Mouse (Mus musculus) liver, embryonic 14.5 days (tissue): ENCODE results near the gene Nuak1. TPM values are rescaled to one million over a fixed set of nuclear protein-coding genes. Genes with fewer than 3 reads are reported as not detected.

ENCODE experiments used
- ATAC-seq: fragments of 200-750 bp; cut with Nextera tagmentation; 2 replicates; pipeline ENCODE4 v1.8.0; 2017; ENCODE audit warnings: moderate number of reproducible peaks, mild to moderate bottlenecking, moderate library complexity; ENCODE audit not compliant: insufficient read depth
- DNase-seq, 3 experiments: peaks; one replicate each; pipeline ENCODE4 v3.0.0-alpha.2; 2012 to 2013; ENCODE audit warnings: low read depth in 3 of 3, low spot score in 3 of 3
- H3K27ac ChIP-seq: fragments of 300-500 bp; sonication (generic); 2 replicates; pipeline ENCODE4 v1.5.1; 2014; ENCODE audit warnings: moderate library complexity, mild to moderate bottlenecking, control low read depth, inconsistent platforms
- H3K27me3 ChIP-seq: fragments of 300-500 bp; sonication (generic); 2 replicates; pipeline ENCODE4 v1.6.1; 2014; ENCODE audit warnings: mild to moderate bottlenecking, low read length, moderate library complexity; ENCODE audit not compliant: control insufficient read depth, insufficient read depth
- H3K36me3 ChIP-seq: fragments of 300-500 bp; sonication (generic); replicated peaks from 2 replicates; pipeline ENCODE4 v1.6.1; 2014; ENCODE audit warnings: low read depth; ENCODE audit not compliant: control insufficient read depth, insufficient read depth
- H3K4me1 ChIP-seq, 2 experiments: fragments of 200-500 bp in 1 of 2; fragments of 300-500 bp in 1 of 2; sonication (generic) in 1 of 2; replicated peaks; 2 replicates each; pipeline ENCODE4 v1.6.1; 2012 to 2014; ENCODE audit warnings: antibody characterized with exemption in 1 of 2, inconsistent platforms in 1 of 2, low read length in 1 of 2; ENCODE audit not compliant: control insufficient read depth in 2 of 2, insufficient read depth in 2 of 2
- H3K4me2 ChIP-seq: fragments of 300-500 bp; sonication (generic); 2 replicates; pipeline ENCODE4 v1.6.1; 2014; ENCODE audit warnings: low read depth, mild to moderate bottlenecking, control low read depth, moderate library complexity
- H3K4me3 ChIP-seq, 2 experiments: fragments of 200-500 bp in 1 of 2; fragments of 300-500 bp in 1 of 2; sonication (generic) in 1 of 2; 2 replicates each; pipeline ENCODE4 v1.5.1; 2012 to 2014; ENCODE audit warnings: low read depth in 2 of 2, low read length in 2 of 2, mild to moderate bottlenecking in 2 of 2, control low read depth in 1 of 2, inconsistent platforms in 1 of 2, moderate library complexity in 1 of 2; ENCODE audit not compliant: insufficient read depth in 1 of 2
- H3K9ac ChIP-seq: fragments of 300-500 bp; sonication (generic); replicated peaks from 2 replicates; pipeline ENCODE4 v1.6.1; 2014; ENCODE audit warnings: mild to moderate bottlenecking, control low read depth, moderate library complexity
- H3K9me3 ChIP-seq: fragments of 300-500 bp; sonication (generic); 2 replicates; pipeline ENCODE4 v1.6.1; 2016; ENCODE audit warnings: low read length, mixed read lengths; ENCODE audit not compliant: control insufficient read depth
- CTCF ChIP-seq: IDR thresholded peaks from 2 replicates; pipeline ENCODE4 v1.5.1; 2016; ENCODE audit warnings: antibody characterized with exemption, low read depth, control low read depth
- EP300 ChIP-seq: IDR thresholded peaks from 2 replicates; pipeline ENCODE4 v1.6.1; 2016; ENCODE audit warnings: antibody characterized with exemption, low read depth
- WGBS: fragments of 180-500 bp; shearing (Covaris S2); extraction: QIAGEN DNeasy Blood & Tissue Kit; methylation state at CpG from one replicate; pipeline ENCODE4 v1.1.7; 2014; ENCODE audit not compliant: insufficient replicate concordance; 5-methylcytosine and 5-hydroxymethylcytosine counted together
- polyA plus RNA-seq, 2 experiments: library from polyadenylated mRNA; depleted of rRNA in 1 of 2; stranded (reverse) in 1 of 2; unstranded in 1 of 2; fragments of >200 nt; fragmentation: Nextera tagmentation in 1 of 2; extraction: Ambion mirVana in 1 of 2; gene quantifications; 2 replicates each; pipeline versions ENCODE4 v1.2.1 to v1.2.3; 2012 to 2014

The Nuak1 gene
- polyA plus RNA-seq, 2 experiments = 0.03 to 0.42 TPM

DNA sequence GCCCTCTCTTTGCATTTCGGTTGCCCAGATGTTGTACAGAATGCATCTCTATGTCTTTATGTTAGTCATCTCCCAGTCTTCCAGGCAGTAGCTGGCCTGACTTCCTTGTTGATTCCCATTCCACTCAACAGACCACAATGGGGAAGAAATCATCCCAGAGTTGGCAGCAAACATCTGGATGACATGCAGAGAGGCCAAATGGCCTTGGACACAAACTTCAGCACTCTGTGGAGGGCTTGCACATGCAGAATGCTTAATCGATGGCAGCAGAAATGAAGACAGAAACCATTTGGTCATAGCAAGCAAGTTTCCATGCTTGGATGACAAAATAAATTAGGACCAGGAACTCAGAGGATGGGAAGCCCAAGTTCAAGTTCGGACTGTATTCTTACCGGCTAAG lies 79.4 kb downstream of the Nuak1 start:
- no peak for DNase-seq
- no peak overlapping the region for H3K9ac ChIP-seq
- H3K36me3 ChIP-seq = no peaks in the 10 kb centered on the region
- WGBS = 67% methylated on average over 4 of the region's 4 CpGs
- no peak for ATAC-seq
- no peak overlapping the region for H3K27ac ChIP-seq
- no peak overlapping the region for H3K4me3 ChIP-seq
- no peak overlapping the region for H3K4me2 ChIP-seq
- H3K27me3 ChIP-seq = no peaks in the 10 kb centered on the region
- no peaks in the 10 kb centered on the region for H3K9me3 ChIP-seq
- TF ChIP-seq CTCF = no peak
- no peak for TF ChIP-seq EP300
- no peaks in the 10 kb centered on the region for H3K4me1 ChIP-seq

- no peak for TF ChIP-seq EP300
- TF ChIP-seq CTCF = no peak
- no peak overlapping the region for H3K4me3 ChIP-seq
- no peaks in the 10 kb centered on the region for H3K9me3 ChIP-seq
- no peak overlapping the region for H3K9ac ChIP-seq
- no peak for DNase-seq
- no peak overlapping the region for H3K27ac ChIP-seq
- 8% methylated on average over 9 of the region's 9 CpGs for WGBS
- no peaks in the 10 kb centered on the region for H3K36me3 ChIP-seq
- ATAC-seq = no peak
- no peak overlapping the region for H3K4me2 ChIP-seq
- H3K27me3 ChIP-seq = no peaks in the 10 kb centered on the region
- no peaks in the 10 kb centered on the region for H3K4me1 ChIP-seq
Measured at GRCm38 (mm10) chr10:84360391-84360790, 80.0 kb downstream of the Nuak1 start.

DNA sequence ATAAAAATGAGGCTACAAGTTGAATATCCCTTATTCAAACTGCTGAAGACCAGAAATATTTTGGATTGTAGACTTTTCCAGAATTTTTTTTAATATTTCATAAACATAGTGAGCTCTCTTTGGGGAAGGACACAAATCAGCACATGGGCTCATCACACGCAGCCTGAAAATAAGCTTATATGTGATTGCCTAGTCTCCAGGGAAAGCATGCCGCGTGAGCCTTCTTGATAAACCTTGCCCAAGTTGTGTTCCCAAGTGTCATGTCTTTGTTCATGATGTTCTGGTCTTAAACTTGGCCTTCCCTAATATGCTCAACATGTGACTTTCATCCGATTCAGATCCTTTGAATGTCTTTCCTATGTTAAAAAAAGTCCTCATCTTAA lies 81.7 kb downstream of the Nuak1 start:
- Histone ChIP-seq H3K36me3 (no peaks in the 10 kb centered on the region), H3K4me1 (no peaks in the 10 kb centered on the region), H3K4me2 (no peak overlapping the region), H3K9me3 (no peaks in the 10 kb centered on the region), H3K27me3 (no peaks in the 10 kb centered on the region), H3K9ac (no peak overlapping the region), H3K4me3 (no peak overlapping the region), H3K27ac (no peak overlapping the region)
- 64% methylated on average over 4 of the region's 4 CpGs for WGBS
- no peak for DNase-seq
- no peak for TF ChIP-seq CTCF
- no peak for TF ChIP-seq EP300
- ATAC-seq = no peak

GRCm38 (mm10) chr10:84357997-84358737 lies 82.2 kb downstream of the Nuak1 start:
- H3K4me1 ChIP-seq = no peaks in the 10 kb centered on the region
- no peak overlapping the region for H3K4me2 ChIP-seq
- no peak overlapping the region for H3K27ac ChIP-seq
- DNase-seq (no peak), ATAC-seq (no peak)
- TF ChIP-seq EP300 (no peak), CTCF (no peak)
- no peaks in the 10 kb centered on the region for H3K27me3 ChIP-seq
- H3K36me3 ChIP-seq = no peaks in the 10 kb centered on the region
- H3K4me3 ChIP-seq = no peak overlapping the region
- WGBS = 28% methylated on average over 4 of the region's 4 CpGs
- no peaks in the 10 kb centered on the region for H3K9me3 ChIP-seq
- no peak overlapping the region for H3K9ac ChIP-seq

DNA sequence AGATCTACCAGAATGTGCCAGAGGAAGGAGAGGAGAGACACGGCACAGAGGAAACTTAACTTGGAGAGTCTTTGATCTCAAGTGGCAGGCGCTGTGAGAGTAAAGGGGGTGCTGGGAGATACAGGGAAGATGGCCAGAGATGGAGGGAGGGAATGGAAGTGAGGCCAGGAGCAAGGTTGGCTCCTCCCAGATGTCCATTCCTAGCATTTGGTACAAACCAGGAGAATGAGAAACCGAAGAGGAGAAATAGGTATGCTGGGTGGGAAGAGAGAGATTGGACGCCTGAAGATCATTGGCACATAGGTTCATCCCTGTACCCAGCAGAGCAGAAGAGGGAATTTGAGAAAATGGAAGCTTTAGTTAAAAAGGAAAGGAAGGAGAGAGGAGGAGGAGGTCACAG lies 82.8 kb downstream of the Nuak1 start:
- no peak overlapping the region for H3K4me2 ChIP-seq
- ATAC-seq (no peak), DNase-seq (no peak)
- no peaks in the 10 kb centered on the region for H3K9me3 ChIP-seq
- no peaks in the 10 kb centered on the region for H3K4me1 ChIP-seq
- no peaks in the 10 kb centered on the region for H3K36me3 ChIP-seq
- no peak overlapping the region for H3K27ac ChIP-seq
- H3K9ac ChIP-seq = no peak overlapping the region
- WGBS = 66% methylated on average over 4 of the region's 4 CpGs
- H3K4me3 ChIP-seq = no peak overlapping the region
- no peaks in the 10 kb centered on the region for H3K27me3 ChIP-seq
- TF ChIP-seq CTCF (no peak), EP300 (no peak)
